Mouse (Mus musculus): Measurements from ENCODE around the gene Opcml. TPM values are rescaled to one million over a fixed set of nuclear protein-coding genes. Genes with fewer than 3 reads are reported as not detected.

Opcml gene
- polyA plus RNA-seq, 1 experiment from 2014 or later, result not detected

- 90% methylated on average over 6 of the region's 7 CpGs for WGBS (ENCODE audit: missing documents)
- Histone ChIP-seq H3K27ac (no peak overlapping the region), H3K79me2 (ENCODE audit: inconsistent target) (no peaks in the 10 kb centered on the region), H3K4me3 (ENCODE audit: inconsistent target) (no peak overlapping the region), H3K36me3 (ENCODE audit: inconsistent target) (no peaks in the 10 kb centered on the region)
Observed at GRCm38 (mm10) chr9:28855826-28856225, 1065.3 kb downstream of the Opcml start.

GRCm38 (mm10) chr9:28861983-28862382 is 1071.4 kb downstream of the Opcml start:
- Histone ChIP-seq H3K27ac (no peak overlapping the region), H3K79me2 (ENCODE audit: inconsistent target) (no peaks in the 10 kb centered on the region), H3K36me3 (ENCODE audit: inconsistent target) (no peaks in the 10 kb centered on the region), H3K4me3 (ENCODE audit: inconsistent target) (no peak overlapping the region)
- 90% methylated on average over 4 of the region's 4 CpGs for WGBS (ENCODE audit: missing documents)

GRCm38 (mm10) chr9:28867256-28867655 is 1076.7 kb downstream of the Opcml start:
- Histone ChIP-seq H3K4me3 (ENCODE audit: inconsistent target) (no peak overlapping the region), H3K79me2 (ENCODE audit: inconsistent target) (no peaks in the 10 kb centered on the region), H3K27ac (no peak overlapping the region), H3K36me3 (ENCODE audit: inconsistent target) (no peaks in the 10 kb centered on the region)
- 80% methylated on average over 3 of the region's 3 CpGs for WGBS (ENCODE audit: missing documents)

- Histone ChIP-seq H3K36me3 (ENCODE audit: inconsistent target) (no peaks in the 10 kb centered on the region), H3K79me2 (ENCODE audit: inconsistent target) (no peaks in the 10 kb centered on the region)
- 25% methylated on average over 1 of the region's 1 CpGs for WGBS (ENCODE audit: missing documents)
Observed at GRCm38 (mm10) chr9:28870478-28870877, 1079.9 kb downstream of the Opcml start.

GRCm38 (mm10) chr9:28882566-28882965 is 1092.0 kb downstream of the Opcml start:
- Histone ChIP-seq H3K79me2 (ENCODE audit: inconsistent target) (no peaks in the 10 kb centered on the region), H3K36me3 (ENCODE audit: inconsistent target) (no peaks in the 10 kb centered on the region), H3K4me3 (ENCODE audit: inconsistent target) (no peak overlapping the region), H3K27ac (no peak overlapping the region)
- WGBS (ENCODE audit: missing documents), result 55% methylated on average over 1 of the region's 1 CpGs

More at GRCm38 (mm10) chr9:28870478-28870877, 1079.9 kb downstream of the Opcml start:
- Histone ChIP-seq H3K4me3 (ENCODE audit: inconsistent target) (no peak overlapping the region), H3K27ac (no peak overlapping the region)

- no peak overlapping the region for H3K4me3 ChIP-seq (ENCODE audit: inconsistent target)
- no peaks in the 10 kb centered on the region for H3K36me3 ChIP-seq (ENCODE audit: inconsistent target)
- H3K27ac ChIP-seq, result no peak overlapping the region
- WGBS (ENCODE audit: missing documents), result 83% methylated on average over 8 of the region's 8 CpGs
- no peaks in the 10 kb centered on the region for H3K79me2 ChIP-seq (ENCODE audit: inconsistent target)
Observed at GRCm38 (mm10) chr9:28891611-28892010, 1101.0 kb downstream of the Opcml start.

GRCm38 (mm10) chr9:28903291-28903690 is 1112.7 kb downstream of the Opcml start:
- Histone ChIP-seq H3K79me2 (ENCODE audit: inconsistent target) (no peaks in the 10 kb centered on the region), H3K36me3 (ENCODE audit: inconsistent target) (no peaks in the 10 kb centered on the region), H3K4me3 (ENCODE audit: inconsistent target) (no peak overlapping the region), H3K27ac (no peak overlapping the region)
- WGBS (ENCODE audit: missing documents), result 100% methylated on average over 1 of the region's 1 CpGs

GRCm38 (mm10) chr9:28909738-28910137 is 1119.2 kb downstream of the Opcml start:
- H3K79me2 ChIP-seq (ENCODE audit: inconsistent target), result no peaks in the 10 kb centered on the region
- H3K36me3 ChIP-seq (ENCODE audit: inconsistent target), result no peaks in the 10 kb centered on the region
- 82% methylated on average over 4 of the region's 4 CpGs for WGBS (ENCODE audit: missing documents)
- H3K4me3 ChIP-seq (ENCODE audit: inconsistent target), result no peak overlapping the region
- no peak overlapping the region for H3K27ac ChIP-seq

- no peak overlapping the region for H3K4me3 ChIP-seq (ENCODE audit: inconsistent target)
- no peaks in the 10 kb centered on the region for H3K79me2 ChIP-seq (ENCODE audit: inconsistent target)
- H3K27ac ChIP-seq, result no peak overlapping the region
- H3K36me3 ChIP-seq (ENCODE audit: inconsistent target), result no peaks in the 10 kb centered on the region
- whole genome bisulfite sequencing (ENCODE audit: missing documents), result 81% methylated on average over 13 of the region's 13 CpGs
Observed at GRCm38 (mm10) chr9:28911571-28912185, 1121.1 kb downstream of the Opcml start.

GRCm38 (mm10) chr9:28932069-28932468 is 1141.5 kb downstream of the Opcml start:
- Histone ChIP-seq H3K79me2 (ENCODE audit: inconsistent target) (no peaks in the 10 kb centered on the region), H3K27ac (no peak overlapping the region), H3K4me3 (ENCODE audit: inconsistent target) (no peak overlapping the region), H3K36me3 (ENCODE audit: inconsistent target) (no peaks in the 10 kb centered on the region)
- WGBS (ENCODE audit: missing documents), result 86% methylated on average over 2 of the region's 2 CpGs

GRCm38 (mm10) chr9:28937163-28937562 is 1146.6 kb downstream of the Opcml start:
- Histone ChIP-seq H3K27ac (no peak overlapping the region), H3K4me3 (ENCODE audit: inconsistent target) (no peak overlapping the region), H3K36me3 (ENCODE audit: inconsistent target) (no peaks in the 10 kb centered on the region), H3K79me2 (ENCODE audit: inconsistent target) (no peaks in the 10 kb centered on the region)
- WGBS (ENCODE audit: missing documents), result 90% methylated on average over 6 of the region's 6 CpGs

- 57% methylated on average over 2 of the region's 2 CpGs for WGBS (ENCODE audit: missing documents)
- H3K36me3 ChIP-seq (ENCODE audit: inconsistent target), result no peaks in the 10 kb centered on the region
- no peak overlapping the region for H3K4me3 ChIP-seq (ENCODE audit: inconsistent target)
- no peak overlapping the region for H3K27ac ChIP-seq
- H3K79me2 ChIP-seq (ENCODE audit: inconsistent target), result no peaks in the 10 kb centered on the region
Observed at GRCm38 (mm10) chr9:28937980-28938379, 1147.4 kb downstream of the Opcml start.

GRCm38 (mm10) chr9:28940901-28941300 is 1150.3 kb downstream of the Opcml start:
- H3K79me2 ChIP-seq (ENCODE audit: inconsistent target), result no peaks in the 10 kb centered on the region
- H3K4me3 ChIP-seq (ENCODE audit: inconsistent target), result no peak overlapping the region
- no peak overlapping the region for H3K27ac ChIP-seq
- no peaks in the 10 kb centered on the region for H3K36me3 ChIP-seq (ENCODE audit: inconsistent target)

GRCm38 (mm10) chr9:28969455-28969854 is 1178.9 kb downstream of the Opcml start:
- Histone ChIP-seq H3K4me3 (ENCODE audit: inconsistent target) (no peak overlapping the region), H3K36me3 (ENCODE audit: inconsistent target) (no peaks in the 10 kb centered on the region), H3K27ac (no peak overlapping the region), H3K79me2 (ENCODE audit: inconsistent target) (no peaks in the 10 kb centered on the region)
- 50% methylated on average over 1 of the region's 1 CpGs for WGBS (ENCODE audit: missing documents)

All from macrophage (primary cell).